Mouse (Mus musculus) thymus, postnatal 10 days (tissue): ENCODE measurements around the gene Lrba.
A peak's percentile ranks its signal among the peaks of the same experiment; 100 is the strongest.

Experiments
- DNase-seq, 2 experiments: peaks; one replicate each; pipeline ENCODE4 v3.0.0; 2021; ENCODE audit warnings: low spot score in 2 of 2

Lrba gene

GRCm38 (mm10) chr3:86500586-86500985 is 276.1 kb downstream of the Lrba start:
- DNase-seq = no peak

- no peak for DNase-seq
Observed at GRCm38 (mm10) chr3:86518506-86519109, 294.1 kb downstream of the Lrba start.

GRCm38 (mm10) chr3:86522880-86523505 is 298.5 kb downstream of the Lrba start:
- no peak for DNase-seq

GRCm38 (mm10) chr3:86531531-86532269 is 307.2 kb downstream of the Lrba start:
- DNase-seq = no peak

GRCm38 (mm10) chr3:86536751-86537150 is 312.3 kb downstream of the Lrba start:
- DNase-seq = no peak

GRCm38 (mm10) chr3:86538645-86539554 is 314.4 kb downstream of the Lrba start:
- DNase-seq = no peak

GRCm38 (mm10) chr3:86539555-86540168 is 315.2 kb downstream of the Lrba start:
- DNase-seq = no peak

GRCm38 (mm10) chr3:86541074-86541614 is 316.7 kb downstream of the Lrba start:
- no peak for DNase-seq

- no peak for DNase-seq
Observed at GRCm38 (mm10) chr3:86541863-86542397, 317.4 kb downstream of the Lrba start.

- no peak for DNase-seq
Observed at GRCm38 (mm10) chr3:86544785-86545184, 320.3 kb downstream of the Lrba start.

- no peak for DNase-seq
Observed at GRCm38 (mm10) chr3:86545945-86546344, 321.5 kb downstream of the Lrba start.

- DNase-seq = peak in 1 of 2 experiments; percentile 26
Observed at GRCm38 (mm10) chr3:86546471-86547250, 322.2 kb downstream of the Lrba start.

- peak in 1 of 2 experiments; percentile 10 for DNase-seq
Observed at GRCm38 (mm10) chr3:86547251-86547791, 322.8 kb downstream of the Lrba start.

- no peak for DNase-seq
Observed at GRCm38 (mm10) chr3:86548091-86549015, 323.9 kb downstream of the Lrba start, which contains the start of gene Mab21l2. TSS of gene Mab21l2 (minus strand) at chr3:86548629.

GRCm38 (mm10) chr3:86550301-86551010 is 326.0 kb downstream of the Lrba start:
- no peak for DNase-seq

- DNase-seq = no peak
Observed at GRCm38 (mm10) chr3:86551011-86551728, 326.7 kb downstream of the Lrba start.

GRCm38 (mm10) chr3:86552170-86552569 is 327.7 kb downstream of the Lrba start:
- no peak for DNase-seq
